ENCODE assay signal across 8 mouse cellular contexts in genomic region chr2:16355611-16356105, GRCm38 (mm10). TPM values are rescaled to one million over a fixed set of nuclear protein-coding genes. Genes with fewer than 3 reads are reported as not detected.
DNase-seq lines count a peak whose midpoint lies in the region; ATAC-seq and TF ChIP-seq lines count a peak whose summit lies in the region.

No protein-coding gene starts in this region.

- H3K4me2 ChIP-seq in forebrain, embryonic 11.5 days (ENCODE audit: low read depth, low read length, severe bottlenecking) = peak overlapping the region; percentile 75
- peak overlapping the region; percentile 84 for H3K4me2 ChIP-seq in stomach, postnatal 0 days (replicated peaks; ENCODE audit: low read depth)

- no peaks in the 10 kb centered on the region for H3K36me3 ChIP-seq in forebrain, embryonic 11.5 days (ENCODE audit: control insufficient read depth, insufficient read depth, low read length)
- no peaks in the 10 kb centered on the region for H3K36me3 ChIP-seq in stomach, postnatal 0 days (ENCODE audit: control insufficient read depth, insufficient read depth, low read length)

- peak; percentile 93 for ATAC-seq in forebrain, embryonic 11.5 days (replicated peaks; ENCODE audit: low FRiP score)
- ATAC-seq in stomach, postnatal 0 days (ENCODE audit: low FRiP score, low TSS enrichment) = peak; percentile 47; the same call in 1 of the 2 replicates

- H3K27me3 ChIP-seq in forebrain, embryonic 11.5 days (ENCODE audit: control insufficient read depth, insufficient read depth, low read length) = no peaks in the 10 kb centered on the region
- H3K27me3 ChIP-seq in stomach, postnatal 0 days (ENCODE audit: control insufficient read depth, insufficient read depth, low read length) = no peaks in the 10 kb centered on the region

- H3K27ac ChIP-seq in forebrain, embryonic 11.5 days (ENCODE audit: low read depth, low read length) = peak overlapping the region; percentile 50
- peak overlapping the region; percentile 77 for H3K27ac ChIP-seq in stomach, postnatal 0 days (replicated peaks)

- H3K4me3 ChIP-seq in forebrain, embryonic 11.5 days (ENCODE audit: low read depth, low read length) = peak overlapping the region; percentile 63
- peak overlapping the region; percentile 67 for H3K4me3 ChIP-seq in stomach, postnatal 0 days (ENCODE audit: low read depth, low read length)

- no peaks in the 10 kb centered on the region for H3K4me1 ChIP-seq in forebrain, embryonic 11.5 days (replicated peaks; ENCODE audit: control insufficient read depth, insufficient read depth, low read length)
- H3K4me1 ChIP-seq in stomach, postnatal 0 days (replicated peaks; ENCODE audit: control insufficient read depth, insufficient read depth) = no peaks in the 10 kb centered on the region

- peak overlapping the region; percentile 61 for H3K9ac ChIP-seq in forebrain, embryonic 11.5 days (ENCODE audit: low read length)
- peak overlapping the region; percentile 64 for H3K9ac ChIP-seq in stomach, postnatal 0 days (ENCODE audit: low read length)

- WGBS in forebrain, embryonic 11.5 days = 0% methylated on average over 22 of the region's 22 CpGs
- WGBS in stomach, postnatal 0 days = under 1% methylated on average over 22 of the region's 22 CpGs

- TF ChIP-seq EP300 in stomach, postnatal 0 days (optimal IDR thresholded peaks at IDR 0.05) = no peak

- peak; percentile 37 for DNase-seq in cerebellum, adult 9-10 months
- no peak for DNase-seq in cerebellum, adult 11-12 months
- peak; percentile 39 to 46 for DNase-seq in right cerebral cortex, adult 2 months (ENCODE audit: low spot score in 2 of 2)
- DNase-seq in right cerebral cortex, postnatal 36 days (ENCODE audit: low spot score in 2 of 2) = no peak
- peak; percentile 90 for DNase-seq in forebrain, embryonic 11.5 days (ENCODE audit: low spot score)
- peak; percentile 44 for DNase-seq in kidney, postnatal 10 days
- DNase-seq in mesoderm, embryonic 11.5 days (ENCODE audit: low read depth, low spot score) = peak; percentile 88
- peak; percentile 19 for DNase-seq in stomach, postnatal 0 days (ENCODE audit: low spot score)

- TF ChIP-seq CTCF in stomach, postnatal 0 days (IDR thresholded peaks at IDR 0.05; ENCODE audit: low read depth) = no peak

- no peaks in the 10 kb centered on the region for H3K9me3 ChIP-seq in forebrain, embryonic 11.5 days (ENCODE audit: control insufficient read depth, low read length)
- H3K9me3 ChIP-seq in stomach, postnatal 0 days (ENCODE audit: control insufficient read depth, low read length) = no peaks in the 10 kb centered on the region

RNA-seq across cellular contexts. Expression of gene Plxdc2, which starts 0.4 kb away (rescaled TPM):
- polyA plus RNA-seq in forebrain, embryonic 11.5 days (2014; fragmentation: Nextera tagmentation; extraction: Ambion mirVana) = 15.5 and 16.5 TPM in 2 replicates
- 34.0 and 34.3 TPM in 2 replicates for polyA plus RNA-seq in stomach, postnatal 0 days (2015; fragmentation: Nextera tagmentation; extraction: Ambion mirVana)

Comparison
In these comparisons a context has a peak if more than half of its experiments do, and no peak if none do; other contexts are left out.
1. DNase-seq: peak in cerebellum, adult 9-10 months (single experiment), right cerebral cortex, adult 2 months (2 of 2), forebrain, embryonic 11.5 days (single experiment), kidney, postnatal 10 days (single experiment), mesoderm, embryonic 11.5 days (single experiment) and stomach, postnatal 0 days (single experiment); none in cerebellum, adult 11-12 months (single experiment) and right cerebral cortex, postnatal 36 days (0 of 2).